Mouse (Mus musculus) liver, embryonic 14.5 days (tissue): Measurements from ENCODE around the gene Gm49405. TPM values are rescaled to one million over a fixed set of nuclear protein-coding genes. Genes with fewer than 3 reads are reported as not detected.

Source experiments
- ATAC-seq: fragments of 200-750 bp; cut with Nextera tagmentation; 2 replicates; pipeline ENCODE4 v1.8.0; 2017; ENCODE audit warnings: moderate number of reproducible peaks, mild to moderate bottlenecking, moderate library complexity; ENCODE audit not compliant: insufficient read depth
- DNase-seq, 3 experiments: peaks; one replicate each; pipeline ENCODE4 v3.0.0-alpha.2; 2012 to 2013; ENCODE audit warnings: low read depth in 3 of 3, low spot score in 3 of 3
- H3K27ac ChIP-seq: fragments of 300-500 bp; sonication (generic); 2 replicates; pipeline ENCODE4 v1.5.1; 2014; ENCODE audit warnings: moderate library complexity, mild to moderate bottlenecking, control low read depth, inconsistent platforms
- H3K27me3 ChIP-seq: fragments of 300-500 bp; sonication (generic); 2 replicates; pipeline ENCODE4 v1.6.1; 2014; ENCODE audit warnings: mild to moderate bottlenecking, low read length, moderate library complexity; ENCODE audit not compliant: control insufficient read depth, insufficient read depth
- H3K36me3 ChIP-seq: fragments of 300-500 bp; sonication (generic); replicated peaks from 2 replicates; pipeline ENCODE4 v1.6.1; 2014; ENCODE audit warnings: low read depth; ENCODE audit not compliant: control insufficient read depth, insufficient read depth
- H3K4me1 ChIP-seq, 2 experiments: fragments of 200-500 bp in 1 of 2; fragments of 300-500 bp in 1 of 2; sonication (generic) in 1 of 2; replicated peaks; 2 replicates each; pipeline ENCODE4 v1.6.1; 2012 to 2014; ENCODE audit warnings: antibody characterized with exemption in 1 of 2, inconsistent platforms in 1 of 2, low read length in 1 of 2; ENCODE audit not compliant: control insufficient read depth in 2 of 2, insufficient read depth in 2 of 2
- H3K4me2 ChIP-seq: fragments of 300-500 bp; sonication (generic); 2 replicates; pipeline ENCODE4 v1.6.1; 2014; ENCODE audit warnings: low read depth, mild to moderate bottlenecking, control low read depth, moderate library complexity
- H3K4me3 ChIP-seq, 2 experiments: fragments of 200-500 bp in 1 of 2; fragments of 300-500 bp in 1 of 2; sonication (generic) in 1 of 2; 2 replicates each; pipeline ENCODE4 v1.5.1; 2012 to 2014; ENCODE audit warnings: low read depth in 2 of 2, low read length in 2 of 2, mild to moderate bottlenecking in 2 of 2, control low read depth in 1 of 2, inconsistent platforms in 1 of 2, moderate library complexity in 1 of 2; ENCODE audit not compliant: insufficient read depth in 1 of 2
- H3K9ac ChIP-seq: fragments of 300-500 bp; sonication (generic); replicated peaks from 2 replicates; pipeline ENCODE4 v1.6.1; 2014; ENCODE audit warnings: mild to moderate bottlenecking, control low read depth, moderate library complexity
- H3K9me3 ChIP-seq: fragments of 300-500 bp; sonication (generic); 2 replicates; pipeline ENCODE4 v1.6.1; 2016; ENCODE audit warnings: low read length, mixed read lengths; ENCODE audit not compliant: control insufficient read depth
- CTCF ChIP-seq: IDR thresholded peaks from 2 replicates; pipeline ENCODE4 v1.5.1; 2016; ENCODE audit warnings: antibody characterized with exemption, low read depth, control low read depth
- EP300 ChIP-seq: IDR thresholded peaks from 2 replicates; pipeline ENCODE4 v1.6.1; 2016; ENCODE audit warnings: antibody characterized with exemption, low read depth
- WGBS: fragments of 180-500 bp; shearing (Covaris S2); extraction: QIAGEN DNeasy Blood & Tissue Kit; methylation state at CpG from one replicate; pipeline ENCODE4 v1.1.7; 2014; ENCODE audit not compliant: insufficient replicate concordance; 5-methylcytosine and 5-hydroxymethylcytosine counted together
- polyA plus RNA-seq, 2 experiments: library from polyadenylated mRNA; depleted of rRNA in 1 of 2; stranded (reverse) in 1 of 2; unstranded in 1 of 2; fragments of >200 nt; fragmentation: Nextera tagmentation in 1 of 2; extraction: Ambion mirVana in 1 of 2; gene quantifications; 2 replicates each; pipeline versions ENCODE4 v1.2.1 to v1.2.3; 2012 to 2014

The Gm49405 gene
- polyA plus RNA-seq, 2 experiments, result 0.25 to 0.73 TPM

DNA sequence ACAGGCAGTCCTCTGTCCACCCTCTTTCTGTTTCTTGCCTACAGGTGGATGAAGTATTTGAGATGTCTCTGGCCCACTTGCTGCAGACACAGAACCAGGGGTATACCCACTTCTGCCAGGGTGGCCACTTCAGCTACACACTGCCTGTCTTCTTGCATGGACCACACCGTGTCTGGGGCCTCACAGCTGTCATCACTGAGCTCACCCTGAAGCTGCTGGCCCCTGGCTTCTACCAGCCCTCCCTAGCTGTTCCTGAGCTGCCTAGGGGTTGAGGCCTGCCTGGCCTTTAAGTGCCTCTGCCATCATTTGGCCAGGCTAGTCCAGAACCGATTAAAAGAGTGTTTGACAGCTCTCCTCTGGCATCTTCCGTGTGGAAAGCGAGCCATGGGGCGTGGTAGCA lies 1.3 kb downstream of the Gm49405 start:
- H3K9ac ChIP-seq, result no peak overlapping the region
- WGBS, result 80% methylated on average over 5 of the region's 5 CpGs

DNA sequence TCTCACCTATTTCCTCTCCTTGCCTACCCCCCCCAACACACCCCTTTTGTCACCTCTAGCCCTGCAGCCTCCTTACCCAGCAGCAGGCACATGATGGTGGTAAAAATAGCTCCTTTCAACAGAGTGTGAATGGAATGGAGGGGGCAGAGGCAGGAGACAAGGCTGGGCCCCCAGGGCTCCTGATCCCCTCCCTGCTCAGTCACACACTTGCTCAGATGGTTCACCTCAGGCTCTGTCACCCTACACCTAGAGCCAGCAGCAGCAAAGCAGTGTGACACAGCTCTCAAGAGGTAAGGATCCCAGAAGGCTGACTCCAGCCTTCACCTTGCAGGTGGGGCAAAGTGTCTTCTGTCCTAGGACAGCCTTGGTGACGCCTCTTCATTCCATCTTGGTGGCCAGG lies 2.7 kb downstream of the Gm49405 start, which contains the start of gene Doc2g:
Gene Doc2g (plus strand): TSS at position 202 of the 400 bp plus-strand sequence.
- H3K4me2 ChIP-seq, result no peak within 1 kb of the TSS
- H3K27me3 ChIP-seq, result no peaks in the 10 kb centered on the region
- DNase-seq (no peak), ATAC-seq (no peak)
- 57% methylated on average over 1 of the region's 1 CpGs for WGBS
- no peak within 1 kb of the TSS for H3K27ac ChIP-seq
- H3K9ac ChIP-seq, result no peak within 1 kb of the TSS
- H3K36me3 ChIP-seq, result peaks cover 17% of the 10 kb centered on the region
- no peaks in the 10 kb centered on the region for H3K9me3 ChIP-seq
- TF ChIP-seq EP300, result no peak
- no peak for TF ChIP-seq CTCF
- H3K4me3 ChIP-seq, result no peak within 1 kb of the TSS
- peaks cover 2 to 10% of the 10 kb centered on the region in 2 experiments; a peak in 2 of 4 replicates for H3K4me1 ChIP-seq

More for the DNA sequence above, 1.3 kb downstream of the Gm49405 start:
- TF ChIP-seq CTCF (no peak), EP300 (no peak)
- Histone ChIP-seq H3K27me3 (no peaks in the 10 kb centered on the region), H3K4me2 (no peak overlapping the region), H3K27ac (no peak overlapping the region), H3K4me3 (no peak overlapping the region), H3K4me1 (peaks cover 2 to 10% of the 10 kb centered on the region in 2 experiments; a peak in 2 of 4 replicates), H3K9me3 (no peaks in the 10 kb centered on the region), H3K36me3 (peaks cover 3% of the 10 kb centered on the region)
- no peak for DNase-seq
- no peak for ATAC-seq

- WGBS, result 56% methylated on average over 12 of the region's 12 CpGs
- H3K36me3 ChIP-seq, result peaks cover 22% of the 10 kb centered on the region
Observed at GRCm38 (mm10) chr19:4003641-4004040, 3.2 kb downstream of the Gm49405 start.

GRCm38 (mm10) chr19:4004331-4004730 lies 3.9 kb downstream of the Gm49405 start:
- Histone ChIP-seq H3K9me3 (no peaks in the 10 kb centered on the region), H3K27me3 (no peaks in the 10 kb centered on the region), H3K4me2 (no peak overlapping the region), H3K9ac (no peak overlapping the region), H3K4me3 (no peak overlapping the region), H3K36me3 (peaks cover 28% of the 10 kb centered on the region), H3K4me1 (peaks cover 2 to 8% of the 10 kb centered on the region in 2 experiments; a peak in 2 of 4 replicates), H3K27ac (no peak overlapping the region)
- DNase-seq (no peak), ATAC-seq (no peak)
- 75% methylated on average over 15 of the region's 15 CpGs for WGBS
- TF ChIP-seq CTCF, result no peak
- no peak for TF ChIP-seq EP300

More at GRCm38 (mm10) chr19:4003641-4004040, 3.2 kb downstream of the Gm49405 start:
- no peak overlapping the region for H3K9ac ChIP-seq
- H3K4me3 ChIP-seq, result no peak overlapping the region
- no peak for TF ChIP-seq CTCF
- no peak for TF ChIP-seq EP300
- ATAC-seq (no peak), DNase-seq (no peak)
- no peaks in the 10 kb centered on the region for H3K9me3 ChIP-seq
- peaks cover 2 to 10% of the 10 kb centered on the region in 2 experiments; a peak in 2 of 4 replicates for H3K4me1 ChIP-seq
- H3K27me3 ChIP-seq, result no peaks in the 10 kb centered on the region
- no peak overlapping the region for H3K27ac ChIP-seq
- no peak overlapping the region for H3K4me2 ChIP-seq

- DNase-seq, result no peak
- H3K27me3 ChIP-seq, result no peaks in the 10 kb centered on the region
- WGBS, result 77% methylated on average over 9 of the region's 9 CpGs
- no peaks in the 10 kb centered on the region for H3K9me3 ChIP-seq
- ATAC-seq, result no peak
- H3K36me3 ChIP-seq, result peaks cover 28% of the 10 kb centered on the region
- no peak overlapping the region for H3K9ac ChIP-seq
- H3K27ac ChIP-seq, result no peak overlapping the region
- H3K4me1 ChIP-seq, result peaks cover 0 to 5% of the 10 kb centered on the region in 2 experiments; a peak in 2 of 4 replicates
- TF ChIP-seq EP300, result no peak
- TF ChIP-seq CTCF, result no peak
- no peak overlapping the region for H3K4me2 ChIP-seq
- no peak overlapping the region for H3K4me3 ChIP-seq
Observed at GRCm38 (mm10) chr19:4005091-4005490, 4.7 kb downstream of the Gm49405 start.
